Mouse (Mus musculus): ENCODE measurements around the gene Spns3.
A peak's percentile ranks its signal among the peaks of the same experiment; 100 is the strongest.

Spns3 gene

DNA sequence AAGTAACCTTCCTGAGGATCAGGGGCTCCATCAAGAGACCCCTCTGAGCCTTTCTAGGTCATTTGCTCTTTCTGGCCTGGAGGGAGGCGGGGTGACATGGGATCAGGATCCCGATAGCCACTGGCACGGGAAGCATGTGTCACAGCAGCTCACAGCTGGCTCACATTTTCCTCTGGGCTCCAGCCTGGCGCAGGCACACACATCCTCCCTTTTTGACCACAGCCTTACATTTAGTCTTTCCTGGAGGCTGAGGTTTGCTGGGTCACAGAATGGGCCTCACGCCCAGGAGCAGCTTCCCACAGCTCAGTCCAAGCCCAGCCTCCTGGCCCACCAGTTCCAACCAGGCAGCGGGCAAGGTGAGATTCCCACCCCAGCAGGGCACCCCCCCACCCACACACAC, 72.1 kb downstream of the Spns3 start:
- DNase-seq, result no peak

DNA sequence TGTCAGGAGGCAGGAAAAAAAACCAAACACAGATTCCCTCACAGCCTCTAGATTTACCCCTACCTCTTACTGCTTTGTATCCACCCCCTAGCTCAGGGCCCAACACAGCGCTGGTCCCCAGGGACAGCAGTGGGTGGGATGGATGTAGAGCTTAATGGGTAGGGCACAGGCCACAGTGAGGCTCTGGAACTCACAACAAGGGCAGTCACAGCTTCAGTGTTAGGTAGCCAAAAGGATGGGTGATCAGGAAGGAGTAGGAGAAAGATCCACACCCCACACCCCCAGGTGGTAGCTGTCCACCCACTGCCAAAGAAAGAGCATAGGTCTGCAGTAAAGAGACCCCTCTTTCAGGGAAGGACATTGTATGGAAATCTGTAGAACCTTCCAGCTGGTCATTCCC, 72.7 kb downstream of the Spns3 start:
- DNase-seq, result no peak

DNA sequence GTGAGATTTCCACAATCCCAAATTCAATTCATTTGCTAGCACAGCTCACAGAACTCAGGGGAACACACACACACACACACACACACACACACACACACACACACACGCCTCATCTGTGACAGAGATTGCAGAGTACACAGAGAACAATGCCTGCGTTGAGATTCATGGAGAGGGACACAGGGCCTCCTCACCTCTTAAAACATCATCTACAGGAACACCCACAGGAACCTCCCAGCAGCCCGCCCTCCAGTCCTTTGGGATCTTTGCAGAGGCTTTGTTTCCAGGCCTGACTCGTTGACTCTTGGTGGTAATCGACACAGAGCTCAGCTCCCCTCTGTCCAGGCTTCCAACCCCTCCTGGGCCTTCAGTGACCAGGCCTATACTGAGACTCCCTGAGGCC, 73.1 kb downstream of the Spns3 start:
- no peak for DNase-seq

DNA sequence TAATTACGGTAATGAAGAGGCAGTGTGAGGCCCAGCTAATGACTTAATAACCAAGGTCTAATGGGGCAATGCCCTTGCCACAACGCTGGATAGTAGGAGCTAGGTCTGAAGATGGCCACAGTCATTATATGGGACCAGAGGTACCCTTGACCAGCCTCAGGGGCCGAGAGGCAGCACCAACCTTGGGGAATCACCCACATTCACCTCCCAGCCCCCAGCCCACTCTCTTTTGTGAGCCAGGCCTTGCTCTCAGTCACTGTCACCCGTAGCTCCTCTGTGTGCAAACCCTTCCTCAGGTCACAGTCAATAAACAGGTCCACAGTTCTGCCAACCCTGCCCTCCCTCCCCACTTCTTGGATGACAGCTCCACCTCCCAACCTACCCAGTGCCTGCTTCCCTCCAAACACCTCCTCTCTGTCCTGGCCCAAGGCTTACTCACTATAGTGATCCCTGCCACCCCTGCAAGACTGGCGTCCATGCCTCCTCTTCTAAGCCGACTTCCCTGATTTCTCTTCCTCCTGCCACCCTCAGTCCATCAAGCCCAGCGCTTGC, 74.2 kb downstream of the Spns3 start:
- no peak for DNase-seq

DNA sequence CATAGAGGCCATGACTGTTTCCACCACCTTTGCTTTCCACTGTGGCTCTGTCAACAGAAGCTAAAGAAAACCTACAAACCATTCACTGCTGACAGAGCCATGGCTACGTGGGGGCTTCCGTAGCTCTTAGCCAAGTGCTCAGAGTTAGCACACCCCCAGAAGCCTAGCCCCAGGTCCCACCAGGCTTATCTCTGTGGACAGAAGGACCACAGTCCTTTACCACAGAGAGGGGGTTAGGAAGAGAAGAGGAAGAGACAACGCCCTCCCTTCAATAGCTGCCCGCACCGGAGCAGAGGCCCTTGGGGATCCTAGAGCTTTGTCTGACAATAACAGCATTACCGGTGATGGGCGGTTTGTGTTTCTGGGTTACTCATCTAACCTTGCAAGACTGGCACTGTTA, 74.9 kb downstream of the Spns3 start:
- no peak for DNase-seq

DNA sequence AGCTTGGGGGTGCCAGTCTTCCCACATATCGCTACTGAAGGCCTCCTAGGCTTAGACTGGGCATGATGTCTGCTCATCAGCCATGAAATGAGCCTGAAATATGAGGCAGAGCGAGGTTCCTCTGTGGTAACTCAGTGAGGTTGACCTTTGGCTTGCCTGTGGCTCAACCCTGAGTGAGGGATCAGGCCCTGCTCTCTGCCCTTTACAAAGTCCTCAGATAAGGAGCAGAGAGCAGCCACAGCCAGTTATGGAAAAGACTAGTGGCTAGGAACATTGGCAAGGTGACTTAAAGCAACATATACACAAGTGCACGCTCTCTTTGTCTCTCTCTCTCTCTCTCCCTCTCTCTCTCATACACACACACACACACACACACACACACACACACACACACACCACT, 75.4 kb downstream of the Spns3 start:
- peak; percentile 63 for DNase-seq

DNA sequence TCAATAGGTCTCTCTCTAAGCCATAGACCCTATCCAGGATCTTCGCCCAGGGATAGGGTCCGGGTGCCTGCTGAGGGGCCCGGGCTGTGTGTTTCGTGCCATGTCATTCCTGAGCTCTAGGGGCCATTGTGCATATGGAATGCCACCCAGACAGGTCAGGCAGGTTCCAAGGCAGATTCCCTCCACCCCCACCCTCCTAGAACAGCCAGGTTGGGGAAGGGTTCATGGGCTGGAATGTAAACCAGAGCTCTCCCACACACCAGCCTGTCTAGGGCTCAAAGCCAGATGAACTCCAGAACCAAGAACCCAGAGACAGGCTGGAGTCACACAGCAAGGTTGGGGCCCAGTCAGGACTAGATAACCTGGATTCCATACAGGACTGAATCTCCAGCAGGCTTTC, 76.8 kb downstream of the Spns3 start:
- no peak for DNase-seq

DNA sequence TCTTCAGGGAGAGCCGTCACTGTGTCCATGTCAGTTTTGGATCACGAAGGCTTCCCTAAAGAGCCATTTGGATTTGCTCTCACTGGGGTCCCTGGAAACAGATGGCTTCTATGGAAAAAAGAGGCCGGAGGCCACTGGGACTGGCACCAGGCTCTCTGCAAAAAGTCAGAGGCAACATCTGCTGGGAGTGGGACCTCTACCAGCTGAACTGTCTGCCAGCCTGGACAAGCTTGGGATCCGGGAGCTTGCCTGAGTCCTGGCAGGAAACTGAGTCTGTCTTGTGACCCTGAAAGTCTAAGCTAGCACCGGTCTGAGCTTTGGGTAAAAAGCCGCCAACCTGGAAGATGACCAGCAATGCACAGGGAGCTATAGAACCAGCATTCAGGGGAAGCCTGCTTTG, 78.9 kb downstream of the Spns3 start:
- DNase-seq, result no peak

DNA sequence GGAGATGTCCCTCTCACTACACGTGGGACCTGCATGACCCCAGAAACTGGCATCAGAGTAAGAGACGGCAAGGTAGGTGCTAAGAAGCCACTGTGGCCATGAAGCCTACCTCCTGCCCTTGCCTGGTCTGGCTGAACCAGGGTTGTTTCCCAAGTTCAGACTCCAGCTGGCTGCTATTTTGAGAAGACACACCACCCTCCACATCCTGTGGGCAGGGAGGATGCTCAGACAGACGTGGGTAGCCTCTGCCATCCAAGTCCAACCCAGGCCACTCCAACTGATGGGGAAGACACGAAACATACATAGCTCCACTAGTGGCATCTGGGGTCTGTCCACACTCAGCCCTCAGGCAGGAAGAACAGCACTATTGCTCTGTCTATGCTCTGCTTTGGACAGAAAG, 80.3 kb downstream of the Spns3 start:
- no peak for DNase-seq

DNA sequence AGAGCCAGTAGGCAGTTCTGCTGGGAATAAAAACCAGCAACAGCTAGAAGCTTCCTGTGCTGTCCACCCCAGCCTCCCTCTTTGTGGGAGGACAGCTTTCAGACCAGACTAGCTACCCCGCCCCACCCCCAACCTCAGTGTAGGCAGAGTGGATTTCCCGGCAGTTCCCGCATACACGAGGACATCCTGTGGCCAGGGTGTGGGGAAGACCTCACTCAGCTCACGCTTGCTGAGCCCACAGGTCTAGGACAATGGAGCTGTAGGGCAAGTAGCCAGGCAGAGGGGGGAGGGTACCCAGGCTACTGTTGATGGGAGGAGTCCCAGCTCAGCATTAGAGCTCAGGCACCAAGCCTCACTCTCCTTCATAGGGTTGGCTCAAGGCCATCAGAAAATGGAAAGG, 81.1 kb downstream of the Spns3 start:
- DNase-seq, result peak; percentile 81

DNA sequence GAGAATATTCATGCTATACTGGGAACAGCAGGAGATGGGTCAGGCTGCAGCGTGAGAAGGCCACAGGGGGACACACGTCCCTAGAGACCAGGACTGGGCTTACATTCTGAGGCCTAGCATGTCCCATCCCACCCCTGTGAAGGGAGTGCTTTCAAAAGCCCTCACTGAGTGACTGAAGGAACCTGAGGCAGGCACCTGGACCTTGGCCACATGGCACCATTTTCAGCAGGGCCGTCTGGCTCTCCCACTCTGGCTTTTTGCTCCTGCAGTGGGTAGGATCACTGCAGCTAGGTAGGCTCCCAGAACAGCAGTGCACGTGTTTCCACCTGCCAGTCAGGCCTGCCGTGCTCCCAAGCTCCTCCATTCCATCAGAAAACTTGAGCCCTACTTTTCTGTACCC, 81.8 kb downstream of the Spns3 start:
- no peak for DNase-seq

DNA sequence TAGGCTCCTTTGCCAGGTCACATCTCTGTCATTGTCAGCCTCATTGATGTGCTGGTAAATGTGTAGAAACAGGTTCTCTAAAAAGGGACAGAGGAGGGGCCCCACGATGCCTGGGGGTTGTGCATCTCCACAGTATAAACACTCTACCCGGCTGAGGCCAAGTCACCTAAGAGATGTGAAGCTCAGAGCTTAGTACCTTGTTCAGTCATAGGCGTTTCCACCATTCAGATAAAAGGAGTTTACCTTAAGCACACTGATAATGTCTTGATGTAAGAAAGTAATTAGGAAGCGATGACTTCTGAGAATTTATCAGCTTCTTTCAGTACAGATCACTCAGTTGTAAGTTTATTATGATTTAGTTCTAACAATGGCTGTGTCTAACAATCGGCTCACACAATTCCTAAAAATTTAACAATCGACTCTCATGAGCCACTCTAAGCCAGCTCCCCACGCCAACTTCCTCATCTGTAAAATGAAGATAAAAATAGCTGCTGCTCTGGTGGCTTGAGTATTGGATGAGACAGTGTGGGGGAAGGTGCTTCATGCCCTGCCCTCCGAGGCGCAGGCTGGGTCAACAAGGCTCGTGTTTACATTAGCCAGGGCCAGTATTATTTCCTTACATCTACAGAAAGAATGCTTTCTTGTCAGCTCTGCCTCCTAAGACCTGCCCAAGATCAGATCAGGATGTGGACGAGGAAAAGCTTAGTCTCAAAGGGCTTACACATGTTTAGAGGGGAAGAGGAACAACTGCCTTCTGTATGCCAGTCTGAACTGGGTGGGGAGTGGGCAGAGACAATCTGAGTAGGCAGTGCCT, 83.4 kb downstream of the Spns3 start:
- DNase-seq, result no peak

DNA sequence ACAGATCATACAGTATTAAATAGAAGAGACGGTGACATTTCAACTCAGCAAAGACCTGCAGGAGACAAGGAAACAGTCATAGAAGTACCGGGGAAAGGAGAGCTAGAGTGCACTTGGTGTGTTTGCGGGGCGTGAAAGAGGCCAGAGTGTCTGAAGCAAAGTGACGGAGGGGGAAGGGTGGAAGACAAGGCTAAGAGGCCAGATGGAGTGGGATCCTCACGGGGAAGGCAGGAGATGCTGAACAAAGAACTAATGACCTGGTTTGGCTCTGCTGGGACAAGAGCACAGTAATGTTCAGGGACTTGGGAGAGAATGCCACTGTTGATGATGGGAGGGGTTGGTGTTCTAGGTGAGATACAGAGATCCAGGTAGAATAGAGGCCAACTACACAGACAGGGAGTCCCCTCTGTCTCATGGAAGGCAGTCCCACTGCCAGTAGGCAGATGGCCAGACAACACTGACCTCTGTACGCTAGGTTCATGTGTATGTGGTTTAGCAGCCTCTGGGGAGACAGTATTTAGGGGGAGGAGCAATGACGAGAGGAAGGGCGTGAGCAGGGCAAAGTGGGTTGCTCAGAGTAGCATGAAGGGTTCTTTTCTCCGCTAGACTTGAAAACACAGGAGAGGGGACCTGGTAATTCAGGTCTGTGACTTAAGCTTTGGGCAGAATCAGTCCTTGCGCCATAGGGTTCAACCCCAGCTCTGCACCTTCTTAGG, 84.2 kb downstream of the Spns3 start:
- DNase-seq, result no peak

DNA sequence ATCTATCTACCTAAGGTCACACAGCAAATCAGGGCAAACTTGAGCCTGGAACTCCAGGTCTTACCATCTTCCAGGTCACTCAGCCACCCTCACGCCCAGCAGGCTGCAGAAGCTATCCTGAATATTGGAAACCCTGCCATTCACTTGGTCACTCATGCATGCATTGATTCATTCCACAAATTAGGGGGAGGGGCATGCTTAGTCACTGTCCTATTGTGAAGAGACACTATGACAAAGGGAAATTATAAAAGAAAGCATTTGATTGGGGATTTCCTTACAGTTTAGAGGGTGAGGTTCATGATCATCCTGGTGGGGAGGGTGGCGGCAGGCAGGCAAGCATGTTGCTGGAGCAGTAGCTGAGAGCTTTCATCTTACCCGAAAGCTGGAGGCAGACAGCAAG, 85.5 kb downstream of the Spns3 start:
- DNase-seq, result no peak

DNA sequence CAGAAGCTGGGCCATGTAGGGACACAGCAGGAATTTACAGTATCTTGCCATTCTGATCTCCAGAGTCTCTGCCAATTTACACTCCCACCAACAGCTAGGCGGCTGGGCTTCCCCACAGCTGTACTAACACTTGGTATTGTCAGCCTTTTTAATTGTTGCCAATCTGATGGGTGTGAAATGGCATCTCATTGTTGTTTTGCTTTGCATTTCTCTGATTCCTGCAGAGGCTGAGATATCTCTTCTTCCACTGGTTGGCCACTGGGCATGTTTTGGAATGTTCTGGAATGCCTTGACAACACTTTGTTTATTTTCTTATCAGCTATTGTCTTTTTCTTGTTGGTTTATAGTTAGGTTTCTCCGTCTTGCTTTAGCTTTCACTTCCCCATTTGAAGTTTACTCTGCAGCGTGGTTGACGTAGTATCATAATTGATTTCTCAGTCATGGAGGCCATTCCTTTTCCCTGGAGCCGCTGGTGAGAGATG, 88.8 kb downstream of the Spns3 start:
- DNase-seq, result no peak

DNA sequence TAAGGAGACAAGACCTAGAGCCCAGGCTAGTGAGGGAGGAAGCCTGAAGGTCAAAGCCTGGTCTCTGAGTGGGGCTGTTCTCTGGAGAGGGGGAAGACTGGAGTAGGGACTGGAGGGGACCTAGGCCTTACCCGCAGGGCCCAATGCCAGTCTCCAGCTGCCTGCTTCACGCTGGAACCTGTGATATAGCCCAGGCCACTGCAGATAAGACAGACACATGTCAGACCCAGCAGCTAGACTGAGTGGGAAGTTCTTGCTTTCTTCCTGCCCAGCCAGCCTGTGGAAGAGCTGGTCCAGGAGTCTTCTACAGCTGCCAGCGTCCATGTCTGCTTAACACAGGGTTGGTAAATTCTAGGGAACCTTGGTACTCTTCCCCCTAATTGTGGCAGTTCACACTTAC, 91.8 kb downstream of the Spns3 start:
- no peak for DNase-seq

DNA sequence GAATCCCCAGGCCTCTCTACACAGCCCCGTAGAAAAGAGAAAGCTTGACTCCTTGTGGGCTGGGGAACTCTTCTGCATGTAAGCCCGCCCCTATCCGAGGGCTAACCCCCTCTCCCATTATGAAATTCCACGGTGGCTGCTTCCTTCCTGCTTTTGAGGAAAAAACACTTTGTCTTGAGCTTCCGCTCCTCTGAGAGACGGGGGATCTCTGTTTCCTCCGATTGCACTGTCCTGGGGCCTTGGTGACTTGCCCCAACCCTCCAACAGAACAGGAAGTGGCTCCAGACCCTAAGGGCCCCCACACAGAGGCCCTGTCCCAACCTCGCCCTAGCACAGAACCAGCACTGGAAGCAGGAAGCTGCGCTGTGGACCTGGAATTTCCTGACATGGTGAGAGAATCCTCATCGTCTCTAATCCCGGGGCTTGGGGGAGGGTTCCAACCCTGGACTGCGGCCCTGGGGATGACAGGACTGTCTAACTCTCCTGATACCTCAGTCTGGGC, 92.3 kb downstream of the Spns3 start:
- DNase-seq, result peak; percentile 69

DNA sequence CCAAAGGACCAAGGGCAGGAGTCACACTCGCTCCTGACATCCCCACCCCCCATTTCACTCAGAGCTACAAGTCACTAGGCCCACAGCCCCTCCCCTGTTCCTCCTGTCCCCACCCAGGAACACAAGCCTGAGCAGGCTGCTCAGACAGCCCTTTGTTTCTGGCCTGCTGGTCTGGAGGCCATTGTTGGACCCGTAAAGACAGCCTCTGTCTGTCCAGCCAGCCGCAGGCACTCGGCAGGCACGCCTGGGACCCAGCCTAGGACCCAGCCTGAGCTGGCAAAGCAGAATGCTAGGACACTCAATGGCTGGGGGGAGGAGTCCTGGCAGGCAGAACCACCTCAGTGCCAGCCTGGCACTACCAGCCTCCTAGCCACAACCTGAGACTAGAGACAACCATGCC, 94.6 kb downstream of the Spns3 start:
- no peak for DNase-seq

DNA sequence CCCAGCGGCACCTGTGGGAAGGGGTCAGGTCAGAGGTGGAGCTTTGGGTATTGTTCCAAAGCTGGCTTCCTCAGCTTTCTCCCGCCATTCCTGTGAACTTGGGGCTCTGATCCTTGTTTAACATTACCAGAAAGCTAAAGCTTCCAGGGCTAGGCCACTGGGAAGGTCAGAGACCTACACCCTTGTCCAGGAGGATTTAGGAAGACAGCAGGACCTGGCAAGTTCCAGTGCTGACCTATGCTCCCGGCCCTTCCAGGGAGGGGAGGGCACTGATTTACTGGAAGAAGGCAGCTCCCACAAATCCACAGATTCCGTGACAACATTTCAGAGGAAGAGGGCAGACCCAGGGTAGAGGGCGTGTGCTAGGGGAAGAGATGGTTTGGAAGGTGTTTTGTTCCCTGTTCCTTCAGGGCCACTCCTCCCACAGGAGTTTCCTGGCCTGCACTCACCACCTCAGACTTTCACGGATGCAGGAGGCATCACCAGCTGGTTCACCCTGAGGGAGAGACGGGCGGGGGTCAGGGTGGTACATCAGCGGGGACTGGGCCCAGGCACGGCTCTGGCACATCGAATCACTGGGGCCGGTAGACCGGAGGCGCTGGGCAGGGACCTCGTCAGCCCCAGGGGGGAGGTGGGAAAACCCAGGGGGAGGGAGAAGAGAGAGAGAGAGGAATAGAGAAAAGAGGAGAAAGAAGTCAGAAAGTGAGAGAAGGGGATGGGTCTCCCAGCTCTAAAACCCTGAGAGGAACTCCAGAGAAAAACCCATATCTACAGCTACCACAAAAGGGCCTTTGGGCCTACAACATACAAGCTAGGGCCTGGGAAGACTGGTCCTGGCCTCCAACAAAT, 97.0 kb downstream of the Spns3 start:
- no peak for DNase-seq

DNA sequence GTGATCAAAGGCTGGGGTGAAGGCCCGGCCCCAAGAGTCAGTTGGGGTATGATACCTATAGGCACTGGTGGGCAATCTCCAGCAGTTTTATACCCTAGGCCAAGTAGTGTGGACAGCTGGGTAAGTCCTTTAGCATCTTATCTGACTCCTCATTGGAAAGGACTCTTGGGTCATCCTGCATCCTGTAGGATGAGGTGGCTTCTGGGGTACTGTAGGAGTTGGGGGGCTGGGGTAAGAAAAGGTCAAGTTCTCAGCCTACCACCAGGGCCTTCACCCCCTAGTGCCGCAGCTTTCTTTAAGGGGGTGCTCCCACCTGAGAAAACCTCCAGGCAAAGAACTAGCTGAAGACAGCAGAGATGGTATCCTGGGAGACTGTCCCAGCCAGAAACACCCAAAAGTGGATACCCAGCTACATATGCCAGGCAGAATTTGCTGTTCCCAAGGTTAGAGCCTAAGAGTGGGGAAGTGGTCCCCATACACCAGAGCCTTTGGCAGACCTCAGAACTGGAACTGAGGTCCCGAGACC, 98.1 kb downstream of the Spns3 start:
- DNase-seq, result no peak

DNA sequence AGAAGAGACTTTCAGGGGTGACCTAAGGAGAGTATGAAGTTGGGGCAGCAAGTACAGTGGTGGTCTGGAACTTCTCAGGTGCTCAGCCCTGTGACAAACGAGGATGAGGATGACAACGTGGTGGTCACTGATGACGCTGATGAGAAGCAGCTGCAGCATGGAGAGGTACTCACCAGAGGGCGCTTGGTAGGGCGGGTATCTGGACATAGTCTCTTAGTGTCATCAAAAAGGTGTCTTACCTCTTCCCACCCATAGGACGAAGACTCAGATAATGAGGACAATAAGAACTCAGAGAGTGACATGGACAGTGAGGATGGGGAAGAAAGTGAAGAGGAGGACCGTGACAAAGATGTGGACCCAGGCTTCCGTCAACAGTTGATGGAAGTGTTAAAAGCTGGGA, 102.8 kb downstream of the Spns3 start:
- no peak for DNase-seq

DNA sequence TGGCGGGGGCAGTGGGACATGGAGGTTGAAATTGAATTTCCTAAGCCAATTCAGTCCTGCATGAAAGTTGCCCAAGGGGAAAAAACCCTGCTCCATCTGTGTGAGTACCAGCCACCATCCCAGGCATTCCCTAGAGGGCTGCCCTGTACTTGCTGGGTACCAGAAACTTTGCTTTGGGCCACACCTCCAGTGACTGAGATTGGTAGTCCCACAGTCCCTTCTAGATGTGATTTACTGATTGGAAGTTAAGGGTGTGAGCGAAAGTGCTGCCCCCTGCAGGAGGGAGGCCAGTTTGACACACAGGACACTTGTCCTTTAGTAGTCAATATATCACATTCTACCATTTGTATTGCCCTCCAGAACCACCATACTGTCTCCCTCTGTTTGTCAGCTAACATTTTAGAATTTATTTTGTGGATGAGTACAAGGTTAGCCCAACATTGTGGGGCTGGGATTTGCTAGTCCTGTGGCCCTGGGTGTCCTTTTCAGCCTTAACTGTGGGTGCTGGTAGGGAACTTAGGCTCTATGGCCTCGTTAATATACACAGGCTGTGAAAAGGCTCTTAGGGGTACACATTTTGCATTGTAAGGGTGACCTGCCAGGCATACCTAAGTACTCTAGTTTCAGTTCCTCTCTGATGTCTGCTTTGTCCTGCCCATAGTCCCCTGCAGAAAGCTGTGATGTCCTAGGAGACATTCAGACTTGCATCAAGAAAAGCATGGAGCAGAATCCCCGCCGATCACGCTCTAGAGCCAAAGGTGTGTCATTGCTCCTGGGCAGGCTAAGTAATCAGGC, 103.8 kb downstream of the Spns3 start:
- peak; percentile 43 for DNase-seq

All from kidney, adult 11 months (tissue).